Mouse (Mus musculus) lung, embryonic 14.5 days (tissue): ENCODE measurements around the gene Gxylt1. TPM values are rescaled to one million over a fixed set of nuclear protein-coding genes. Genes with fewer than 3 reads are reported as not detected.

Source experiments
- ATAC-seq: fragments of 200-750 bp; cut with Nextera tagmentation; 2 replicates; pipeline ENCODE4 v1.8.0; 2017; ENCODE audit warnings: mild to moderate bottlenecking, moderate TSS enrichment, moderate library complexity; ENCODE audit not compliant: insufficient read depth
- DNase-seq: peaks from one replicate; pipeline ENCODE4 v3.0.0-alpha.2; 2015
- H3K27ac ChIP-seq: fragments of 300-500 bp; sonication (generic); 2 replicates; pipeline ENCODE4 v1.5.1; 2014; ENCODE audit warnings: low read depth, mild to moderate bottlenecking, moderate library complexity
- H3K27me3 ChIP-seq: fragments of 300-500 bp; sonication (generic); 2 replicates; pipeline ENCODE4 v1.6.1; 2014; ENCODE audit warnings: low read length, control low read depth; ENCODE audit not compliant: insufficient read depth
- H3K36me3 ChIP-seq: fragments of 300-500 bp; sonication (generic); 2 replicates; pipeline ENCODE4 v1.6.1; 2014; ENCODE audit warnings: control low read depth; ENCODE audit not compliant: insufficient read depth
- H3K4me1 ChIP-seq: fragments of 300-500 bp; sonication (generic); 2 replicates; pipeline ENCODE4 v1.6.1; 2014; ENCODE audit warnings: antibody characterized with exemption, control low read depth; ENCODE audit not compliant: insufficient read depth
- H3K4me2 ChIP-seq: fragments of 300-500 bp; sonication (generic); 2 replicates; pipeline ENCODE4 v1.6.1; 2014; ENCODE audit warnings: mild to moderate bottlenecking
- H3K4me3 ChIP-seq: fragments of 300-500 bp; sonication (generic); 2 replicates; pipeline ENCODE4 v1.5.1; 2014; ENCODE audit warnings: low read depth, low read length
- H3K9ac ChIP-seq: fragments of 300-500 bp; sonication (generic); 2 replicates; pipeline ENCODE4 v1.6.1; 2014
- H3K9me3 ChIP-seq: fragments of 300-500 bp; sonication (generic); 2 replicates; pipeline ENCODE4 v1.6.1; 2016; ENCODE audit warnings: low read depth, low read length, control low read depth
- CTCF ChIP-seq: IDR thresholded peaks from 2 replicates; pipeline ENCODE4 v1.5.1; 2016; ENCODE audit warnings: antibody characterized with exemption, low read depth
- WGBS: fragments of 180-500 bp; shearing (Covaris S2); extraction: QIAGEN DNeasy Blood & Tissue Kit; methylation state at CpG from one replicate; pipeline ENCODE4 v1.1.7; 2014; 5-methylcytosine and 5-hydroxymethylcytosine counted together
- polyA plus RNA-seq: library from polyadenylated mRNA; unstranded; fragments of >200 nt; fragmentation: Nextera tagmentation; extraction: Ambion mirVana; gene quantifications from 2 replicates; pipeline ENCODE4 v1.2.1, GENCODE M21; 2014

Gxylt1 gene
- polyA plus RNA-seq, 1 experiment from 2014 or later: 19.1 TPM

DNA sequence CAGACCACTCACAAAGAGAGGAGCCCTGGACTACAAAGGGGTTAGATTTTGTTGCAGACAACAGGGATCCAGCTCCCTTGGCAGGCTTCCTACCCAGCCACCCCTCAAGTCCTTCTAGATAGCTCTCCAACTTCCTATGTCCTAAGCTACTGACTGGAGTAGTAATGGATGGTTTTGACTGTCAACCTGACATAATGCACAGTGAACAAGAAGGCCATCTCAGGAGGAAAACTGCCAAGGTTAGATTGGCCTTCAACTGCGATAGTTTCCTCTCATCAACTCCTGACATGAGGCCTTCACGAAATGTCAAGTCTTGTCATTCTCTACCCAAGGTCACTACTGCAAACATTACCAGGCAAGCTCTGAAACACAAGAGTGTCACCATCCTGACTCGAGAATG is 10.8 kb downstream of the Gxylt1 start:
- Histone ChIP-seq H3K27ac (no peak overlapping the region), H3K4me1 (peaks cover 7% of the 10 kb centered on the region; the same call in 1 of the 2 replicates), H3K9ac (no peak overlapping the region), H3K27me3 (no peaks in the 10 kb centered on the region), H3K9me3 (no peaks in the 10 kb centered on the region), H3K36me3 (peaks cover 13% of the 10 kb centered on the region), H3K4me3 (no peak overlapping the region), H3K4me2 (no peak overlapping the region)
- 80% methylated on average over 3 of the region's 3 CpGs for WGBS
- DNase-seq (no peak), ATAC-seq (no peak)
- TF ChIP-seq CTCF: no peak

DNA sequence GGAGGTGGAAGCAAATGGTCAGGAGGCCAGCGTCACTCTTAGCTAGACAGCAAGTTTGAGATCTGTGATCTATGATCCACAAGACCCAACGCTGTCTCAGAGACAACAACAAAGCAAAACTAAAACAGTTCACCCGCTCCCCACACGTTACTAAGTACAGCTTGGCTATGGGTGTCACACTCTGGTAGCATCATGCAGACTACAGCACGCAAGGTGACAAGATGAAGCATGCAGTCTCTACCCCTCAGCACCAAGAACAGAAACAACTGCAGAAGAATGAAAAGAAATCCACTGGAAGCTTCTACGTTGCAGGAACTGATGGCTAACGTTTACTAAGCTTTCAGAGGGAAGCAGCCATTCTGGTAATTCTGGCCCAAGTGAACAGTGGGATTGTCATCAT is 11.4 kb downstream of the Gxylt1 start:
- TF ChIP-seq CTCF: no peak
- Histone ChIP-seq H3K27ac (no peak overlapping the region), H3K4me2 (no peak overlapping the region), H3K9me3 (no peaks in the 10 kb centered on the region), H3K36me3 (peaks cover 18% of the 10 kb centered on the region), H3K4me3 (no peak overlapping the region), H3K27me3 (no peaks in the 10 kb centered on the region), H3K4me1 (peaks cover 7% of the 10 kb centered on the region; the same call in 1 of the 2 replicates), H3K9ac (no peak overlapping the region)
- ATAC-seq (no peak), DNase-seq (no peak)
- WGBS: 79% methylated on average over 7 of the region's 7 CpGs

DNA sequence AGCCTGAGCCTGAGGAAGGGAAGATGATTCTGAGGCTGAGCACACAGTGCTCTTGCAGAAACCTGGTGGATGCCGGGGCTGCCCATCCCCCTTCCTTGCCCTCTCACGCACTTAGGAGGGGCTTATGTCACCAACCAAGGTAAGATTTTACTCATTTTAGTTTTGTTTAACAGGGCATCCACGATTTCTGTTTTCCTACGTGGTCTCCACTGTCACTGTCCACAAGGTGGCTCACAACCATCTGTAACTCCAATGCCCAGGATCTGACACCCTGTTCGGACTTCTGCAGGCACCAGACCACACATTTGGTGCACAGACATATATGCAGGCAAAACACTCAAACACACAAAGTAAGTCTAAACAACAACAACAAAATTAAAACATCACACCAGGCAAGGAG is 12.2 kb downstream of the Gxylt1 start:
- Histone ChIP-seq H3K27ac (no peak overlapping the region), H3K4me2 (no peak overlapping the region), H3K4me3 (no peak overlapping the region), H3K27me3 (no peaks in the 10 kb centered on the region), H3K36me3 (peaks cover 23% of the 10 kb centered on the region), H3K4me1 (peaks cover 7% of the 10 kb centered on the region; the same call in 1 of the 2 replicates), H3K9me3 (no peaks in the 10 kb centered on the region), H3K9ac (no peak overlapping the region)
- peak; percentile 53 for DNase-seq
- 43% methylated on average over 5 of the region's 5 CpGs for WGBS
- peak; percentile 66 for TF ChIP-seq CTCF
- no peak for ATAC-seq

DNA sequence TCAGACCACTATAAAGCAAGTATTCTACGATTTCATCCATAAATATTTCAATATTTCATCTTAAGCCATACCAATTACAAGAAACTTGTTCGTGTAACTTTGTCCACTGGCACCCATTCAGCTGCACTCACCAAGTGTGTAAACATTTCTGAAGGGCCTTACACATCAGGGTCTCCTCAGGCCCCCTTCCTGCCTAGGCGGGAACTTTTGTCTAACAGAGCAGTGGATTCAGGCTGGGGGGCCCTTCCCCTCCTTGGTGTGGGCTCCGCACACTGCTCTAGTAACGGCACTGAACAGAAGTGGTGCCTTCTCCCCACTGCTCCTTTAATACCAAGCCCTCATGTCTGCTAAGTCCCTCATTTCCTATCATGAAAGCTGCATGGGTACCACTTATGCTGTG is 12.7 kb downstream of the Gxylt1 start:
- no peak overlapping the region for H3K9ac ChIP-seq

DNA sequence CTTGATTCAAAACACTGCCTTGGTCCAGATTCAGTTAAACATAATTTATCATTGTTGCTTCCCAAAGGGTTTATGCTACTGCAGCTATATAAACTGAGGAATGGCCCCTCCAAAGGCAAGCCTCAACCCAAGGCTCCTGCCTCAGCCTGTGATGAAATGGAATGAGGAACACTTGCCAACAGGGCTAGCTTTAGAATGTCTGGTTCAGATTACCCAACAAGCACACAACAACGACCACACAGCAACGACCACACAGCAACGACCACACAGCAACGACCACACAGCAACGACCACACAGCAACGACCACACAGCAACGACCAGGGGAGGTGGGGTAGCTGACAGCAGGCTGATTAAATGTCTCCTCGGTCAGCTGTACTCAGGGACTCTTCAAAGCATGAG is 15.0 kb downstream of the Gxylt1 start:
- H3K27me3 ChIP-seq: no peaks in the 10 kb centered on the region
- no peak overlapping the region for H3K9ac ChIP-seq
- ATAC-seq (no peak), DNase-seq (no peak)
- H3K4me1 ChIP-seq: peaks cover 7% of the 10 kb centered on the region; the same call in 1 of the 2 replicates
- peaks cover 41% of the 10 kb centered on the region for H3K36me3 ChIP-seq
- no peaks in the 10 kb centered on the region for H3K9me3 ChIP-seq
- TF ChIP-seq CTCF: no peak
- no peak overlapping the region for H3K27ac ChIP-seq
- 82% methylated on average over 8 of the region's 8 CpGs for WGBS
- H3K4me2 ChIP-seq: no peak overlapping the region
- no peak overlapping the region for H3K4me3 ChIP-seq

More for the DNA sequence above, 12.7 kb downstream of the Gxylt1 start:
- Histone ChIP-seq H3K27me3 (no peaks in the 10 kb centered on the region), H3K4me2 (no peak overlapping the region), H3K9me3 (no peaks in the 10 kb centered on the region), H3K36me3 (peaks cover 27% of the 10 kb centered on the region), H3K4me3 (no peak overlapping the region), H3K27ac (no peak overlapping the region), H3K4me1 (peaks cover 7% of the 10 kb centered on the region; the same call in 1 of the 2 replicates)
- ATAC-seq (peak; percentile 64), DNase-seq (peak; percentile 27)
- 48% methylated on average over 5 of the region's 5 CpGs for WGBS
- no peak for TF ChIP-seq CTCF

DNA sequence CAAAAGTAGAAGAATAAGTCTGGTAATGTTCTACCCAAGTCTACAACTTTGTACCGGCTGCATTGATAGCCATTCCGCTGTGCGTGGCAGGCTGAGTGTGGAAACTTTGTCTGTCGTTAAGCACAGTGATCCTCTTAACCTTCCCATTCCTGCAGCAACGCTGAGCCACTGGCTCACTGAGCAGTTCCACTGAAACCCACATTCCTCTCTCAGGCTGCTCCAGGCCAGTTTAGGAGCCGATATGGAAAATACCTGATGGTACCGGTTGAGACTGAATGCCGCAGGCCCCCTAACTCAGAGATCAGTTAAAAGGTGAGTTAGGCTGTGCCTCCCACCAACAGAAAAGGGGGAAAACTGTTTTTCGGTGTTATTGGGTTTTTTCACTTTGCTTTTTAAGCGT is 19.7 kb downstream of the Gxylt1 start:
- H3K4me3 ChIP-seq: no peak overlapping the region
- H3K4me1 ChIP-seq: no peaks in the 10 kb centered on the region
- H3K9me3 ChIP-seq: no peaks in the 10 kb centered on the region
- DNase-seq: no peak
- no peak for ATAC-seq
- no peak for TF ChIP-seq CTCF
- no peak overlapping the region for H3K4me2 ChIP-seq
- H3K27ac ChIP-seq: no peak overlapping the region
- H3K36me3 ChIP-seq: peaks cover 56% of the 10 kb centered on the region
- no peaks in the 10 kb centered on the region for H3K27me3 ChIP-seq
- no peak overlapping the region for H3K9ac ChIP-seq
- 71% methylated on average over 10 of the region's 10 CpGs for WGBS

DNA sequence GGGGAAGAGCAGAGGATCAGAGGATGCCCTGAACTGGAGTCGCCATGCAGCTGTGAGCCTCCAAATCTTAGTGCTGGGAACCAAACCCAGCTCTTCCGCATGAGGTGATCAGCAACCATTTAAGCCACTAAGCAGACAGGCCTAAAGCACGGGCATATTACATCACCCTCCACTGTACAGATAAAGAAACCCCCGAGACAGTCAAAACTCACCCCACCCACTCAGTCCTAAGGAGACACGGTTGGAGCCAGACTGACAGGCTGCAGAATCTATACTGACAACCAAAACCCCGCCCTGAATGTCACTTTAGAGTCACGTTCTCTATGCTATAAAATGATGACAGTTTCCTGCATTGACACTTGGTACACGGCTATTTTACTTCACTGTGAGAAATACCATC is 21.8 kb downstream of the Gxylt1 start:
- Histone ChIP-seq H3K4me3 (no peak overlapping the region), H3K27ac (no peak overlapping the region), H3K36me3 (peaks cover 56% of the 10 kb centered on the region), H3K4me1 (no peaks in the 10 kb centered on the region), H3K4me2 (no peak overlapping the region), H3K27me3 (no peaks in the 10 kb centered on the region), H3K9ac (no peak overlapping the region), H3K9me3 (no peaks in the 10 kb centered on the region)
- WGBS: 68% methylated on average over 8 of the region's 8 CpGs
- no peak for TF ChIP-seq CTCF
- no peak for DNase-seq
- no peak for ATAC-seq

DNA sequence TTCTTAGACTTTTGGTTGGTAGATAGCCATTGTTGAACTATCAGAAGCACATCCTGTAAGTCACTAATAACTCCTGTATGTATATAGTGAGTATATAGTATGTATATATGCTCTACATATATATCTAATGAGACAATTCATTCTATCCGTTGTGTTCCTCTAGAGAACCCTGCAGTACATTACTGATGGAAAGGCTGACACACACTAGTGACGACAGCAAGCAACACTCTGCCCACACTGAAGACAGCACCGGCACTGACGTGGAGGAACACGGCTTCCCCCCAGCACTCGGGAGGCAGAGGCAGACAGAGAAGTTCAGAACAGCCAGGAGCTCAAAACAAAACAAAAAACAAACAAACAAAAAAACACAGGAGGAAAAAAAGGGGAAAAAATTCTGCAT is 22.6 kb downstream of the Gxylt1 start:
- peaks cover 60% of the 10 kb centered on the region for H3K36me3 ChIP-seq
- H3K27ac ChIP-seq: peak overlapping the region; percentile 12; the same call in 1 of the 2 replicates
- WGBS: 69% methylated on average over 6 of the region's 6 CpGs
- DNase-seq (no peak), ATAC-seq (peak; percentile 17; the same call in 1 of the 2 replicates)
- no peak overlapping the region for H3K4me3 ChIP-seq
- H3K27me3 ChIP-seq: no peaks in the 10 kb centered on the region
- no peak for TF ChIP-seq CTCF
- H3K9ac ChIP-seq: no peak overlapping the region
- H3K9me3 ChIP-seq: no peaks in the 10 kb centered on the region
- no peak overlapping the region for H3K4me2 ChIP-seq
- H3K4me1 ChIP-seq: no peaks in the 10 kb centered on the region
